Mouse (Mus musculus): ENCODE data around the gene Nek7.

Nek7 gene

GRCm38 (mm10) chr1:138619996-138620461 lies at the start of gene Nek7:
Nek7 (minus strand) TSS chr1:138620141.
- peak; percentile 66 for DNase-seq (ENCODE audit: extremely low read depth, low read depth)

GRCm38 (mm10) chr1:138662342-138662741 lies 42.4 kb upstream of the Nek7 start:
- DNase-seq (ENCODE audit: extremely low read depth, low read depth), result no peak

- no peak for DNase-seq (ENCODE audit: extremely low read depth, low read depth)
Observed at GRCm38 (mm10) chr1:138654212-138654611, 34.3 kb upstream of the Nek7 start.

GRCm38 (mm10) chr1:138644991-138645390 lies 25.1 kb upstream of the Nek7 start:
- DNase-seq (ENCODE audit: extremely low read depth, low read depth), result no peak

GRCm38 (mm10) chr1:138643306-138643830 lies 23.4 kb upstream of the Nek7 start:
- no peak for DNase-seq (ENCODE audit: extremely low read depth, low read depth)

GRCm38 (mm10) chr1:138640934-138641461 lies 21.1 kb upstream of the Nek7 start:
- no peak for DNase-seq (ENCODE audit: extremely low read depth, low read depth)

- no peak for DNase-seq (ENCODE audit: extremely low read depth, low read depth)
Observed at GRCm38 (mm10) chr1:138637850-138638249, 17.9 kb upstream of the Nek7 start.

- DNase-seq (ENCODE audit: extremely low read depth, low read depth), result no peak
Observed at GRCm38 (mm10) chr1:138634561-138634960, 14.6 kb upstream of the Nek7 start.

- no peak for DNase-seq (ENCODE audit: extremely low read depth, low read depth)
Observed at GRCm38 (mm10) chr1:138628919-138629318, 9.0 kb upstream of the Nek7 start.

GRCm38 (mm10) chr1:138628486-138628885 lies 8.5 kb upstream of the Nek7 start:
- DNase-seq (ENCODE audit: extremely low read depth, low read depth), result no peak

GRCm38 (mm10) chr1:138627804-138628203 lies 7.9 kb upstream of the Nek7 start:
- no peak for DNase-seq (ENCODE audit: extremely low read depth, low read depth)

GRCm38 (mm10) chr1:138626288-138626687 lies 6.3 kb upstream of the Nek7 start:
- DNase-seq (ENCODE audit: extremely low read depth, low read depth), result no peak

GRCm38 (mm10) chr1:138623870-138624269 lies 3.9 kb upstream of the Nek7 start:
- DNase-seq (ENCODE audit: extremely low read depth, low read depth), result no peak

GRCm38 (mm10) chr1:138622831-138623230 lies 2.9 kb upstream of the Nek7 start:
- DNase-seq (ENCODE audit: extremely low read depth, low read depth), result no peak

- no peak for DNase-seq (ENCODE audit: extremely low read depth, low read depth)
Observed at GRCm38 (mm10) chr1:138622431-138622830, 2.5 kb upstream of the Nek7 start.

- DNase-seq (ENCODE audit: extremely low read depth, low read depth), result peak; percentile 91
Observed at GRCm38 (mm10) chr1:138619114-138619971, 598 bp downstream of the Nek7 start.

- DNase-seq (ENCODE audit: extremely low read depth, low read depth), result peak; percentile 59
Observed at GRCm38 (mm10) chr1:138618012-138618354, 2.0 kb downstream of the Nek7 start.

GRCm38 (mm10) chr1:138617279-138618011 lies 2.5 kb downstream of the Nek7 start:
- no peak for DNase-seq (ENCODE audit: extremely low read depth, low read depth)

GRCm38 (mm10) chr1:138615388-138615787 lies 4.6 kb downstream of the Nek7 start:
- DNase-seq (ENCODE audit: extremely low read depth, low read depth), result no peak

- DNase-seq (ENCODE audit: extremely low read depth, low read depth), result no peak
Observed at GRCm38 (mm10) chr1:138614552-138615287, 5.2 kb downstream of the Nek7 start.

GRCm38 (mm10) chr1:138612177-138612576 lies 7.8 kb downstream of the Nek7 start:
- DNase-seq (ENCODE audit: extremely low read depth, low read depth), result no peak

Data from MEL-GATA-1-ER (cell line).